Mouse (Mus musculus) CD4-positive helper T cell, adult 2 months (primary cell): ENCODE data around the gene Espnl.

Experiments
- DNase-seq: peaks from one replicate; pipeline ENCODE4 v3.0.0-alpha.2; 2012; ENCODE audit warnings: low read depth, missing footprints, low spot score

The Espnl gene

DNA sequence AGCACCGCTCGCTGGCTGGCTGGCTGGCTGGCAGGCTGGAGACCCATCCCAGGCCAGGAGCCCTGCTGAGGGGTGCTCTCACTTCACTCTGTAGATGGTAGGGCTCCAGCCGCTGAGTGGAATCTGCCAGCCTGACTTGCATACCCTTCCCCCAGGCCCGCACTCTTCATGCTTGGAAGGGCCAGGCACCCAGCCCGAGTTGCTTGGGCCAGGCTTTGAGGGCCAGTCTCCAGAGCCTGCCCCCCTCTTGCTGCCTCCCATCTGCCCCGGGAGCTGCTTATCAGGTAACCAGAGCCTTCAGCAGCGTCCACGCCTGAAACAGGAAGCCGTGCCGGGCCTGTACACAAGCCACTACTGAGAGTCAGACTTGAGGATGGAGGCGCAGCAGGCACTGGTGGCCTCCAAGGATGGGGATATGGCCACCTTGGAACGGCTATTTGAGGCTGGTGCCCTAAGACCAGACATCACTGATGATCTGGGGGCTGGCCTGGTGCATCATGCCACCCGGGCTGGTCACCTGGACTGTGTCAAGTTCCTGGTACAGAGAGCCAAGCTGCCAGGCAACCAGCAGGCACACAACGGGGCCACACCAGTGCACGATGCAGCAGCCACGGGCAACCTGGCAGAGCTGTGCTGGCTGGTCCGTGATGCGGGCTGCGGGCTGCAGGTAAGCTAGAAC lies at the start of gene Espnl:
Gene Espnl (plus strand): TSS at position 316 of the 679 bp plus-strand sequence.
- DNase-seq = no peak

DNA sequence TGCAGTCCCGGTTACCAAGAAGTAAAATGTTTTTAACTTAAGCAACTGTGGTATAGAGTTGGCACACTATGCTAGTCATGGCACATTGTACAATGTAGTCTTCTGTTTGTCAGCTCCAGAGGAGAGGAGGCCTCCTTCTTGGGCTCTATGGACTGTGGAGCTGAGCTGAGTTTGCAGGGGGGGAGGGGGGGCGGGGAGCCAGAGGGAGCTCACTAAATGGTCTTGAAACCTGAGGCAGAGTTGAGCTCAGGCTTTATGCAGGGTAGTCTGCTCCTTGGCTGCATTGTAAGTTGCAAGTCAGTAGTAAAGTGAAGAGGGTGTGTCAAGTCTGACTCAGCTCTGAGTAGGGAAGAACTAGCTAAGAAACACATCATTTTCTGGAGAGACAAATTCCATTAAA lies 49.6 kb upstream of the Espnl start:
- no peak for DNase-seq

DNA sequence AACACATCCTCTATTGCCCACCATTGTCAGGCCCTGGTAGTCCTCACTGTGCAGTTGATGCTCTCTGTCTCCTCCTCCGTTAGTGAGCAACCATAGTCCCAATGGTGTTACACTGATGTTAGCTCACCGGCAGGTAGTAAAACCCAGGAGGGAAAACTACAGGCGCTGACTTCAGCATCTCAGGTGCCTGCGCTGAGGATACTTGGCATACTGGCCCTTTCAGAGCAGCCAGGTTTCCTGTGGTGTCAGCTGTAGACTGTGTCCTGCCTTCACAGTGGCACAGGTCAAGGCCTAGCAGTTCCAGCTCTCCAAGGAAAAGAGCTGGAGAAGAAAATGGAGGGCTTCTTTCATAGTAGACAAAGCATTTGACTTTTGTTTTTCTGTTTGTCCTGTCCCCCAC lies 45.3 kb upstream of the Espnl start:
- DNase-seq = no peak

DNA sequence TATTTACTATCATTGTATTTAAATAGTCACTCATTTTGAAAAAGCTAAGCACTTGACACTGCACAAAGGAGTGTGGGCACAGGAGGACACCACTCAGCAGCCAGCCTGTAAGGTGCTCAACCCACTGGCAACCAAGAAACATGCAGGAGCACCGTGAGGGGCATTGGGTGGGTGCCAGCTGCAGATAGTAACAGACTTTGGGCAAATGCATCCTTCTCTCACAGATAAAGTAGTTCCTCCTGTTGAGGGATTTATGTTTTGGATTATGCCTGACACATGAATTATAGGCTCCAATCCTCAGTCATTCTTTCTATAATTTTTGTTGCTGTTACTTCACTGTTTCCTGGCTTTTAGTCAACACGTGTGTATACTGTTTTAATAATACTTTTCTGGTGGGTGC lies 44.4 kb upstream of the Espnl start:
- no peak for DNase-seq

DNA sequence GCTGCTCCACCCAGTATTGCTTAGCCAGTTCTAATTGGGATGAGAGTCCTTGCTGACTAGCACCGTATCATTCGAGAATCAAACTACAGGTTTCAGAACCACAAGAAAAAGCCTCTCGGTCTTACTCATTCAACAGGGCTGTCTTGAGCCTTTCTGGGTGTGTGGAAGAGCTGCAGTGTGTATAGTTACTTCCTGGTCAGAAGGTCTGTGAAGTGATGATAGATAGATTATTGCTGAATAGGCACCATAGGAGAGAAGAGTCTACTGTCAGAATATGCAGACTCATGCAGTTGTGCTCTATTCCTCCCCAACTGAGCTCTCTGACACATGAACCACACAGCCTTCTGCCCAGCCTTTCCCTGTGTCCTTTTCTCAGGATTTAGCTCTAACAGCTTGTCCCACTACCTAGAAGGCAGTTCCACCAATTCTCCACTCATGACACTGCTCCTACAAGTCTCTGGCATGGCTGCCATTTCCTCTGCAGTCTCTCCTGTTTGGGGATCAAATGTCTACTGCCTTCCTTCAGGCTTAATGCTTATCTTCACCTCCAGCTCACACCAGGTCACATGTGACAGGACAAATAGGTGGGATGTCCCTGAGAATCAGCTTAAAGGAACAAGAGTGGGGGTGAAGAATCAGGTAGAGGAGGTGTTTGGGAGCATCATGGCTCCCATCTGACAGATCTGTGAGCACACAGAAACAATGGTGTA lies 43.3 kb upstream of the Espnl start:
- peak; percentile 30 for DNase-seq

DNA sequence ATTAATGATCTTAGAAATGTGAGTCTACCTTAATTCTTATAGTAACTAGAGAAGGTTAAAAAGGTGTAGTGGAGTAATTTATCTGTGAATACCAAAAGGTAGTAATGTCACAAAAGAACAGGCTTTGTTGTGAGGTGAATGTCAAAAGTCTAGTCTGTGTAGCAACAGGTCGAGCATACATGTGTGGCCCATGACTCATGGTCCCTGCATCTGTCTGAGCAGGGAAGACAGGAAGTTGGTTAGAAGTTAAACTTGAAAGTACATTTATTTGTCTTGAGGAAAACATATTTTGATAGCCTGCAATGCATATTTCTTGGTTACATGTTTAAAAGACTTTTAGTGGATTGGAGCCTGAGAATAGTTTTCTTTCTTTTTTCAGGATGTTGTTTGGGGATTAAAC lies 42.7 kb upstream of the Espnl start:
- DNase-seq = peak; percentile 21

DNA sequence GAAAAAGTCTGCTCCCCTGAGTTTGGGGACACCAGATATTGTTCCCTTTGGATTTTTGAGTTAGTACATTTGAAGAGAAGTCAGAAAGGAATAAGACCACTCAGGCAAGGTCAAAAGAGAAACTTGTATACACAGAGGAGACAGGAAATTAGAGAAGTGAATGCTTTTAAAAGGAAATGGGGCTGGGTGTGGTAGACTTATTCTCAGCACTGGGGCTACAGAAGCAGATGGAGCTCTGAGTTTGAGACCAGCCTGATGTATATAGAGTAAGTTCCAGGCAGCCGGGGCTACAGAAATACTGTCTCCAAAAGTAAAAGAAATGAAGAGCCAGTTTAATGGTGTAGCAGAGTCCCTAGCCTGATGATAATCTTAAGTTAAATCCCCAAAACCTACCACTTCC lies 39.3 kb upstream of the Espnl start:
- no peak for DNase-seq

DNA sequence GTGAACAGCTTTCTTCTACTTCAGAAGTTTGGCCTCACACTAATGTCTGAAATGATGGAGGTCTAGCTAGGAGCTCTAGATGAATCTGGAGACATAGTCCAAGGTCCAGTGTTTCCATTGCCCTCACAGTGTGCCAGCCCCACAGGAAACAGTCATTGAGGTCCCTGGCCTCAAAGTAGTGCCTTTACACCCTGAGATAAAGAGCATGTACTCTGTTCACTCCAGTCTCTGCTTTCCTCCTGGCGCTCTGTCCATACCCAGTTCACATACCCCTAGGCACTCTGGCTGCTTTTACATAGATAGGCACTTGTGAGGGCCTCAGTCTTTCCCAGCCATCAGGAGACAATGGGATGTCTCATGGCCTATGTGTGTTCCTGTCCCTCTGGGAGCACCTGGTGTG lies 32.5 kb upstream of the Espnl start:
- DNase-seq = no peak

DNA sequence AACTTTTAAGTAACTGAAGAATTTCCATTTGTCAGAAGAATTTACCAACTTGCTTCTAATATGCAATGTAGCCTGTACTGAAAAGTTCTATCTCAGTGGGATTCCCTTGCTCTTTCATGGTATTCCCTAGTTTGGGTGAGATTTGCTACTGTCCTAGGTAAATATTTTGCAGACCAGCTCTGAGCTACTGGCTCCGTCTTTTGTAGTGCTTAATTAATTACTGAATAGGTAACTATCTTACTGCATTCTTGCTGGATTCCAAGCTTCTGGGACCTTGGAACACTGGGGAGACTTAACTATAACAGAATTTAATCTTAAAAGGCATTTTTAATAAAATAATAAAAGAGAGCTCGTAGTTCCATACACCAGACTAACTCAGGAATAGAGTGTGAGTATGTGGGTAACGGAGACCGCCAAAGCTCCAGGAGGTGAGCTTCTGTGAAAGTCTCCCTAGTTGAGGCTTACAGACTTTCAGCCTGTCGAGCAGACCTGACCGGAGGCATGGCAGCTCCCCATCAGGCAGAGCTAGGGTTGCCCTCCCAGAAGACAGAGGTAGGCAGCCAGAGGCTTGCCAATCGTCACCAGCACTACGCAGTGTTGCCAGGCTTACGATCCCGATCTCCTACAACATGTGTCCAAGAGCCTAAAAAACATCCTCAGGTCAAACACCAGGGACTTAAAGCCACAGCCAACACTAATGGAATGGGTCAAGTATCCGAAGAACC lies 29.6 kb upstream of the Espnl start:
- DNase-seq = no peak

DNA sequence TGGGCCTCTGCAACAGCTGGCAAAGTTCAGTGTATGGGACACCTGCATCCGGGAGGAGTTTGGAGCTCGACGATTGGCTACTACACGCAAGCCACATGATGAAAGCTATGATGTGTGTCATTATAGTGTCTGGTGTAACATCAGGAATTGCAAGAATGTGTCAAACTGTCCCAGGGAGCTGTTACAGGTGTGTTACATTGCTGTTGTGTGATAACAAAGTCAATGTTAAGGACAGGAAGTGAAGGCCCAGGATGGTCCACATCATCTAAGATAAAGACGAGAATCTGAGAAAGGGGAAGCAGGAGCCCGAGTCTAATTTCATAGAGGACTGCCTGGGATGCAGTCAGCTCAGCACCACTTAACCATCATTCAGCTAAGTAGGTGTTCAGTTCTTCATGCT lies 26.3 kb upstream of the Espnl start:
- no peak for DNase-seq

DNA sequence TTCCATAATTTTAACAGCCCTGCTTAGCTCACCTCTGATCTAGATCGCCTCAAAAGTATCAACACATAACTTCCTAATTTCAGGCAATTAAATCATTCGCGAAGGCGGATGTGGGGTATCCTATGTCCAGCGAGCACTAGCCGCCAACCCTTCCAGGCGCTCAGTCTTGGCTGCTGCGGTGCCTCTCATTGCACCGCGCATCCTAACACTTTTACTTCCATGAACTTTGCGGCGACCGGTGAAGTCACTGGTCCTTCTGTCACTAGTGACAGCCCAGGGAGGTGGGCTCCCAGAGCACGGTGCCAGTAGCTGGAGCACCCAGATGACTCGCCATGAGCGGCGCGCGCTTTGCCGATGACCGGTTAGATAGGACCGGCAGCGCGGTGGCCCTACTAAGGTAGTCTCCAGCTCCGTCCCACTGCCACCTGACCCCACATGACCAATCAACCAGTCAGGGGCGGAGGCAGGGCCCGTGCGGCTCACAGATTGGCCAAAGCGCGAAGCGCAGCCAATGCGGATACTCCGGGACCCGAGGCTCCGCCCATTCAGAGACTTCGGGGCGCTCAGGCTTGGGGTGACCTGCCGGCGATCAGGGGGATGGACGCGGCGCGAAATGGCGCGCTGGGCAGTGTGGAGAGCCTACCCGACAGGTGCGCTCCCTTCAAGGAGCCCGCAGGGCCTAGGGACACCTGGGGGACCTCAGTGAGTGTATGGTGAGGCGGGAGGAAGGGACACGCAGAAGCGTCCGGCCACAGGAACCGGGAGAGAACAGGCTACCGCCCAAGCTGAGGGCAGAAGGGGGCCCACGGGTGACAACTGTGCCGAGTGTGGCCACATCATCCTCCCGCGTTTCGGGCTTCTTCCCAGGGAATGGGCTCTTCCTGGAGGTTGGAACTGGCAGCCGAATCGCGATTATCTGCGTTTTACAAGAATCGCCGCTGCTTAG lies 23.8 kb upstream of the Espnl start, which contains the start of gene Scly:
Gene Scly (plus strand): TSS at position 540 of the 946 bp plus-strand sequence.
- peak; percentile 93 for DNase-seq

DNA sequence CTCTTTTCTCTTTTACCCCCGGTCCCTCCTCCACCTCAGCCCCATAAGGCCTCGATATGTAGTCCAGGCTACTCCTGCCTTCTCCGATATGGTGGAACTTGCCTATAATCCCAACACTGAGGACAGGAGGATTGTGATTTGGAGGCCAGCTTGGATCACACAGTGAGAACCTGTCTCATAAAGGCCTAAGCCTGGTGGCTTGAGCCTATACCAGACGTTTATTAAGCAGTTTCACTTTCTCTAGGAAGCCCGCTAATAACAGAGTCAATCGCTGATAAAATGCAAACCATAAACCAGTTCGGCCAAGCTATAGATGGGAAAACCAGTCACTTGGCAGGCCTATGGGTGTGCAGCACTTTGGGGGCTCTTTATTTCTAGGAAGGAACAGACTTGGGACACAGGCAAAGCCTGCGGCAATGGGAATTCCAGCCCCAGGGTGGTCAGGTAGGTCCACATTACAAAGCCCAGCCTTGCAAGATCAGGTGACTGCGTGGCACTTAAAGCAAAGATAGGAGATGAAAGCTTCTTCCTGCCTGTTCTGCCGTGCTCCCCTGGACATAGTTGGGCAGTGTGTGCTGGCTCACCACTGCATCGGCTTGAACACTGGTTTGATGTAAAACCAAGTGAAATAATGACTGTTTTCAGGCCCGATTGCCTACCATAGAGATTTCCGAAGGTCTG lies 22.7 kb upstream of the Espnl start:
- peak; percentile 35 for DNase-seq

DNA sequence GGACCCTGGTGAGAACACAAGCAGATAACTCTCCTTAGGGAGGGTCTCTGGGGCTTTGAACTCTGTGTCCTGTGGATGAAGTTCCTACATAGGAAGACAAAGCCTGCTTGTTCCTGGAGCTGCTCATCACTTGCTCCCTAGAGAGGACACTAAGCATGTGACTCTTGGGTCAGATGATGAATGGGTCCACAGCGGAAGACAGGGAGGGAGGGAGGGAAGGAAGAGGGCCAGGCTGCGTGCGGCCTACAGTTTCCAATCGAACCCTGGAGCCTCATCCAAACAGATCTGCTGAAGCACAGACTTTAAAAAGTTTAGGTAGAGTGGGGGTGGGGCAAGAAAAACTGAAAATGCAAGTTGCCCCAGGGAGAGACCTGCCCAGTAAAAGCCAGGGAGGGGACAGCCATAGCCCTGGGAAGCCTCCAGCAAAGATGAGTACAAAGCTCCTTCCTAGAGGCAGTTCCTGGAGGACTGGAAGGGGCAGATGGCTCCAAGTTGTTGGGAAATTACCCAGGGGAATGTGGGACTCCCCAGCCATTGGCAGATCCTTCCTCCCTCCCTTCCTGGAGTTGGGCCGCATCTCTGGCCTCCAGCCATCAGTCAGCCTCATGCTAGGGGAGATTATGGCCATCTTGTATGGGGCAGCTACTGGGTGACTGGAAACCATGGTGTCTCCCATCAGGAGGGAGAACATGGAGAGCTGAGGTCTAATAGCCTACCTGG lies 22.0 kb upstream of the Espnl start:
- no peak for DNase-seq

DNA sequence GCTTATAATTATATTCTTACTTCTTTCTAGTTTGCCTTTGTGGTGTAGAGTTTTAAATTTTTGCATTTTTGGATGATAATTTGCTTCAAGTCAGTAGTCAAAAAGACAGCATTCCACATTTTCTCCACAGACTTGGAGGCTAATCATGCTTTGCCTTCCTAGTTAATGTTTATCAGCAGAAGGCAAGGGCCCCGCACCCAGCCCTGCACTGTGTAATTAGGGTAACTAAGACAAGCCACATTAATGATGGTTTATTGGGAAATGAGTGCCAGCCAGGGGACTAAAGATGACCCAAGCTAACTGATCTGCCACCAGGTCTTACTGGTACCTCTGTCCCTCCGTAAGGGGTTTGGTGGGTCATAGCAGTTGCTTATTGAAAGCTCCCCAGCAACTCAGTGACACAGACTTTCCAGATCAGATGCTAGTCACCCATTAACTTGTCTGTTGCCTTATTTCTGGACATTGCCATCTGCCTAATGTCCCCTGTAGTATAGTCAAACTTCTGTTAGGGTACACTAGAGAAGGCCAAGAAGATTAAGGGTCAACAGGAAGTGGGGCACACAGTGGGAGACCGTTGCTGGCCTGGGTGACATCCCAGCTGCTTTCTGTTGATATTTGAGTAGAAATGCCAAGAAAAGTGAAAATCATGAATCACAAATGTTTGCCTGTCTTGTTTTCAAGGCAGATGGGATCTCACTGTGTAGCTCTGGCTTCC lies 20.5 kb upstream of the Espnl start:
- DNase-seq = no peak

DNA sequence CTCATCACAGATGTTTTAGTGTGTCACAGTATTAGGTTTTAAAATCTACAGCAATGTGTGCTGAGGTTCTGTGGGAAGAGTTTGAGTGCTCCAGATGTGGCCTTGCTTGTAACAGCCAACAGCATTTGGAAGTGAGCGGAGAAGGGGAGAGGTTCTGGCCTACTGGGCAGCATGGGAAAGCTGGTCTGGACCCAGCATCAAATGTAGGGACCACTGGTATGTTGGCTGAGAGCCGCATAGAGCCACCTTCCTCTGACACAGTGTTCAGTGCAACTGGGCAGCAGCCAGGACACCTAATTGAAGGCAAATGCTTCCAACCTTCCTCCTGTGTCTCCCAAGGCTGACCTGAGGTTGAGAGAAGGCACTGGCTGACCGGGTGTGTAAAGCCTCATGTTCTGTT lies 19.9 kb upstream of the Espnl start:
- DNase-seq = no peak

DNA sequence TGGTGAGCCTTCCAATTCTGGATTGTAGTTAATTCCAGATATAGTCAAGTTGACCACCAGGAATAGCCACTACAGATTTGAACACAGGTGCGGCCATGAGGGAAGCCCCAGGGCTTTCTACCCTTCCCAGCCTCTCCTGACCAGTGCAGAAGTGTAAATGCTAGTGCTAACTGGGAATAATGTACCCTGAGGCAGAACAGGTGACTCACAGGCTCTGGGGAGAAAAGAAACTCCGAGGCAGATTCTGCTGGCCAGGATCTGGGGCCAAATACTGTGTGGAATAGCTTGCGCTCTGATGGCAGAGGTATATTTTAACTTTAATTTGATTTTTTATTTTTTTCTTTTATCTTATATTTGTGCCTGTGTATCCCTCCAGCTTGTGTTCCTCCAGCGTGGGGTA lies 17.3 kb upstream of the Espnl start:
- DNase-seq = no peak

DNA sequence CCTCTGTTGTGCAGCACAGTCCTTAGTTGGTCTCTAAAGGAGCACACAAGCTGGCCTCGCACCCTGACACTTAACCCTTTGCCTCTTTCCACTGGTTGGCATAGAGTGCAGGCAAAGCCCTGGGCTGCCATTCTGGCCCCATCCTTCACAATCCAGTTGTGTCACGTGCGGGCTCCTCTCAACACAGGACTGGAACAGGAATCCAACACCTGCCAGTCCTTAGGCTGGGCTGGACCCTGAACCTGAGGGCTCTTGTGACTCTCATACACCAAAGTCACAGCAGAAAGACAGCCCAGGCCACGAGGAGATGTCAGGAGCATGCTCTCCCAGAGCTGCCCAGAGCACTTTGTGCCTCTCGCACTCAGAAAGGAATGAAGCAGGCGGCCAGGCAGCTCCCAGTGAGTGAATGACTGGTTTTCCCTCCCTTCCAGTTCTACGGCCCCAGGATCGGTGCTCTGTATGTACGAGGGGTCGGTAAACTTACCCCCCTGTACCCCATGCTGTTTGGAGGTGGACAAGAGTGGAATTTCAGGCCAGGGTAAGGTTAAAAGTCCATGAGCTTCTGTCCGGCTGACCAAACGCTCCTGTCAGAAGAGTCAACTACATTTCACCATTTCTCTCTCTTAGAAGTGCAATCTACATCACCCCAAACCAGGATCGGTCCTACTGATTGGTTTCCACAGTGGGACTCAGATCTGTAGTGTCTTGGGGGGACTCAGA lies 12.3 kb upstream of the Espnl start:
- DNase-seq = no peak

DNA sequence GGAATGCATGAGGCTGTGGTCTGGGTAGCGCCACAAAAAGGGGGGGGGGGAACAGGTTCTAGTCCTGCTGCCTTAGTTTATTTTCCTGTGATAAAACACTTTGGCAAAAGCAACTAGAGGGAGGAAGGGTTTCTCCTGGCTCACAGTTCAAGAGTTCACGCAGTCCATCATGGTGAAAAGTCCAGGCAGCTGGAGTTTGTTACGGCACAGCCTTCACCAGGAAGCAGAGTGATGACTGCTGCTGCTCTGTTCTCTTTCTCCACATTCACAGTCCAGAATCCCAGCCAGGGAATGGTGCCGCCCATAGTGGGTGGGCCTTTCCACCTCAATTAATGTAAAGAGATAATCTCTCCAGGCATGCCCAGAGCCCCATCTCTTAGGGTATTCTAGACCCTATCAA lies 9.6 kb upstream of the Espnl start:
- no peak for DNase-seq

DNA sequence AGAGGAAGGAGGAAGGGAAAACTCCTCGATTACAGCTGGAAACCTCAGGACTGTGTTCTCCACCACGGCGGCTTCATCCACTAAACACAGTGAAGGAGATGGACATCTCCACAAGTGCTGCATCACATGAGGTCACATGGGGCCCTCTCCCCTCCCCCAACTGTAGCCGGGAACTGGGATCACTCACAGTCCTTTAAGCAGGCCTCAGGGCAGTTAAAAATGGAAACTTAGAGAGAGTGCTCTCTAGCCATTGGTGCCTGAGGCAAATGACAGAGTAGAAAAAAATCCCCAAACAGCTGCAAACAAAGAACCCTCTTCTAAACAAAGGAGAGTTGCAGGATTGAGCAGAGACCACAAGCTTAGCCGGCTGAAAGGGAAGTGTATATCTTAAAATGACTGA lies 8.6 kb upstream of the Espnl start:
- DNase-seq = no peak
